Comparison of ENCODE assay signal across 8 mouse cellular contexts in genomic region chr14:93889839-93890518, GRCm38 (mm10). TPM values are rescaled to one million over a fixed set of nuclear protein-coding genes. Genes with fewer than 3 reads are reported as not detected.
DNase-seq lines count a peak whose midpoint lies in the region; ATAC-seq and TF ChIP-seq lines count a peak whose summit lies in the region.

No protein-coding gene starts in this region.

- TF ChIP-seq CTCF in lung, embryonic 14.5 days (IDR thresholded peaks at IDR 0.05; ENCODE audit: low read depth) = no peak
- no peak for TF ChIP-seq CTCF in forebrain, postnatal 0 days (IDR thresholded peaks at IDR 0.05; ENCODE audit: low read depth)

- peak; percentile 26; the same call in 1 of the 2 replicates for ATAC-seq in lung, embryonic 14.5 days (ENCODE audit: insufficient read depth)
- peak; percentile 32 for ATAC-seq in forebrain, postnatal 0 days
- ATAC-seq in liver, embryonic 16.5 days (ENCODE audit: low read depth) = no peak
- ATAC-seq in inflammation-experienced regulatory T-cells, adult 6 months = no peak

- H3K4me2 ChIP-seq in lung, embryonic 14.5 days = peak overlapping the region; percentile 87
- H3K4me2 ChIP-seq in forebrain, postnatal 0 days (ENCODE audit: low read depth) = peak overlapping the region; percentile 78
- 0 out of 2 replicates have a peak overlapping the region, but pooled peaks have one; percentile 42 for H3K4me2 ChIP-seq in liver, embryonic 16.5 days (ENCODE audit: low read depth, low read length)

- H3K4me1 ChIP-seq in lung, embryonic 14.5 days (ENCODE audit: insufficient read depth) = no peaks in the 10 kb centered on the region; the same call in 1 of the 2 replicates
- 0 out of 2 replicates have a peak, but pooled peaks cover 5% of the 10 kb centered on the region for H3K4me1 ChIP-seq in forebrain, postnatal 0 days (ENCODE audit: insufficient read depth)
- no peaks in the 10 kb centered on the region for H3K4me1 ChIP-seq in liver, embryonic 16.5 days (ENCODE audit: control insufficient read depth, low read depth, low read length)

- no peaks in the 10 kb centered on the region for H3K36me3 ChIP-seq in lung, embryonic 14.5 days (ENCODE audit: insufficient read depth)
- H3K36me3 ChIP-seq in forebrain, postnatal 0 days (ENCODE audit: insufficient read depth) = no peaks in the 10 kb centered on the region
- no peaks in the 10 kb centered on the region for H3K36me3 ChIP-seq in liver, embryonic 16.5 days (ENCODE audit: control insufficient read depth, insufficient read depth)

- no peaks in the 10 kb centered on the region for H3K9me3 ChIP-seq in lung, embryonic 14.5 days (ENCODE audit: low read depth, low read length)
- no peaks in the 10 kb centered on the region for H3K9me3 ChIP-seq in forebrain, postnatal 0 days (ENCODE audit: low read length)
- H3K9me3 ChIP-seq in liver, embryonic 16.5 days (replicated peaks; ENCODE audit: control insufficient read depth, low read length) = no peaks in the 10 kb centered on the region

- H3K27me3 ChIP-seq in lung, embryonic 14.5 days (ENCODE audit: insufficient read depth, low read length) = no peaks in the 10 kb centered on the region
- no peaks in the 10 kb centered on the region for H3K27me3 ChIP-seq in forebrain, postnatal 0 days (ENCODE audit: insufficient read depth, low read length)
- H3K27me3 ChIP-seq in liver, embryonic 16.5 days (ENCODE audit: control insufficient read depth, insufficient read depth, low read depth, low read length) = peaks cover 19% of the 10 kb centered on the region

- DNase-seq in lung, embryonic 14.5 days = peak; percentile 19
- no peak for DNase-seq in lung, adult 18-20 months
- peak; percentile 73 for DNase-seq in cerebellum, adult 9-11 months
- no peak for DNase-seq in forebrain, postnatal 0 days
- no peak for DNase-seq in spleen, postnatal 36 days (ENCODE audit: low spot score in 2 of 2)
- DNase-seq in adrenal gland, adult 18-20 months (ENCODE audit: low spot score in 2 of 2) = no peak

- H3K4me3 ChIP-seq in lung, embryonic 14.5 days (ENCODE audit: low read depth, low read length) = peak overlapping the region; percentile 54
- peak overlapping the region; percentile 65 for H3K4me3 ChIP-seq in forebrain, postnatal 0 days (ENCODE audit: low read depth, low read length)
- no peak overlapping the region for H3K4me3 ChIP-seq in liver, embryonic 16.5 days (ENCODE audit: low read depth, low read length)

- under 1% methylated on average over 20 of the region's 20 CpGs for WGBS in lung, embryonic 14.5 days
- under 1% methylated on average over 20 of the region's 20 CpGs for WGBS in forebrain, postnatal 0 days
- WGBS in liver, embryonic 16.5 days (ENCODE audit: insufficient replicate concordance) = under 1% methylated on average over 20 of the region's 20 CpGs

- peak overlapping the region; percentile 21 for H3K9ac ChIP-seq in lung, embryonic 14.5 days
- peak overlapping the region; percentile 76 for H3K9ac ChIP-seq in forebrain, postnatal 0 days
- no peak overlapping the region for H3K9ac ChIP-seq in liver, embryonic 16.5 days (ENCODE audit: low read depth, low read length)

- 0 out of 2 replicates have a peak overlapping the region, but pooled peaks have one; percentile 24 for H3K27ac ChIP-seq in lung, embryonic 14.5 days (ENCODE audit: low read depth)
- peak overlapping the region; percentile 89 for H3K27ac ChIP-seq in forebrain, postnatal 0 days (ENCODE audit: low read depth, low read length)
- H3K27ac ChIP-seq in liver, embryonic 16.5 days (ENCODE audit: low read length) = no peak overlapping the region

RNA-seq across cellular contexts. Expression of gene Pcdh9, which starts 0.5 kb away (rescaled TPM):
- 8.1 and 9.4 TPM in 2 replicates for polyA plus RNA-seq in lung, embryonic 14.5 days (2014; fragmentation: Nextera tagmentation; extraction: Ambion mirVana)
- 94.6 and 100 TPM in 2 replicates for total RNA-seq in forebrain, postnatal 0 days (2014; rRNA removed)
- polyA plus RNA-seq in forebrain, postnatal 0 days (2015; fragmentation: Nextera tagmentation; extraction: Ambion mirVana) = 57.1 and 85.2 TPM in 2 replicates
- 0.41 and 0.51 TPM in 2 replicates for polyA plus RNA-seq in liver, embryonic 16.5 days (2015; fragmentation: Nextera tagmentation; extraction: Ambion mirVana)
- not detected for polyA plus RNA-seq in inflammation-experienced regulatory T-cells, adult 6 months (2017; shearing (Covaris generic))
- 1 to 10 TPM; 1.3 to 1.5 TPM for total RNA-seq in adrenal gland, adult 18-20 months (2021)

Comparison
In these comparisons a context has a peak if more than half of its experiments do, and no peak if none do; other contexts are left out.
1. DNase-seq: peak in lung, embryonic 14.5 days (single experiment) and cerebellum, adult 9-11 months (single experiment); none in lung, adult 18-20 months (0 of 2), forebrain, postnatal 0 days (single experiment), spleen, postnatal 36 days (0 of 2) and adrenal gland, adult 18-20 months (0 of 2).
2. ATAC-seq: peak in lung, embryonic 14.5 days (single experiment) and forebrain, postnatal 0 days (single experiment); none in liver, embryonic 16.5 days (single experiment) and inflammation-experienced regulatory T-cells, adult 6 months (single experiment).
3. Peak in every context shown above with its lines, with median percentiles within 50 percentile points of each other: H3K4me2 ChIP-seq.